Mouse (Mus musculus): ENCODE data around the gene Trim7. TPM values are rescaled to one million over a fixed set of nuclear protein-coding genes. Genes with fewer than 3 reads are reported as not detected.

Trim7 gene
- polyA plus RNA-seq, 1 experiment, result 13.0 TPM

DNA sequence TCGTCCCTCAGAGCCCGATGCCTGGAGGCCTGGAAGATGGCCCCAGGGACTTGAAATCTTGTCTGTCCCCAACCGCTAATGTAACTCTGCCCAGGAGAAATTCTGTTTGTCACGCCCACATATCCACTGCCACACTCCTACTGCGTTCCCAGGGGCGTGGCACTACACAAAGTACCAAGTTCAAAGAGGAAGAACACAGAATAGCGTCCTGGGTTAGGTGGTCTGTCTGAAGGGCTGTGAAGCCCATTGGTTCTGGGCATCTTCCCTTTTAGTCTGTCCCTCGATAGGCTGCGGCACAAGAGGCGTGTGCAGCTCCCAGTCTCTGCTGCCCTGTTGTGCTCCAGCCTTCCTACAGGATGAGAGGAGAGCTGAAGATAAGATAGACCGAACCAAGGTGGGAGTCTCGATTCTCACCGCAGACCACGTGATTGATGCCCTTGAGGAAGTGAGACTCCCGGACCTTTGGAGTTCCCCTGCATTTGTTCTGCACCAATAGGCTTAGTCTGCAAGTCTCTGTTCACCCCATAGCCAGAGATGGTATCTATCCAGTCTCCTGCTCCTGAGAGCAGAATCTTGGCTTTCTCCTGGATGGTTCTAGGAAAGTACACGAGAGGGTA, 12.3 kb downstream of the Trim7 start:
- no peak overlapping the region for H3K27ac ChIP-seq (ENCODE audit: control insufficient read depth, insufficient read depth, low read length)
- TF ChIP-seq CTCF (IDR thresholded peaks at IDR 0.05; ENCODE audit: borderline replicate concordance, control insufficient read depth, extremely low read depth, insufficient read depth, low read length, poor library complexity) (no peak), POLR2A (IDR thresholded peaks at IDR 0.05; ENCODE audit: control insufficient read depth, extremely low read depth, insufficient read depth, low read length, poor library complexity) (no peak)
- WGBS, result 2% methylated on average over 16 of the region's 16 CpGs
- H3K27me3 ChIP-seq (ENCODE audit: control insufficient read depth, insufficient read depth, low read length), result no peaks in the 10 kb centered on the region
- peak; percentile 16 for DNase-seq
- H3K36me3 ChIP-seq (ENCODE audit: control insufficient read depth, insufficient read depth, low read length), result no peaks in the 10 kb centered on the region
- peaks cover 17% of the 10 kb centered on the region for H3K4me1 ChIP-seq (replicated peaks; ENCODE audit: control insufficient read depth, insufficient read depth, low read length)
- peak overlapping the region; percentile 98 for H3K4me3 ChIP-seq (ENCODE audit: control insufficient read depth, insufficient read depth, low read length)

- no peak overlapping the region for H3K4me3 ChIP-seq (ENCODE audit: control insufficient read depth, insufficient read depth, low read length)
- DNase-seq, result no peak
- 88% methylated on average over 10 of the region's 10 CpGs for WGBS
- no peaks in the 10 kb centered on the region for H3K36me3 ChIP-seq (ENCODE audit: control insufficient read depth, insufficient read depth, low read length)
- H3K27me3 ChIP-seq (ENCODE audit: control insufficient read depth, insufficient read depth, low read length), result no peaks in the 10 kb centered on the region
- no peak for TF ChIP-seq POLR2A (IDR thresholded peaks at IDR 0.05; ENCODE audit: control insufficient read depth, extremely low read depth, insufficient read depth, low read length, poor library complexity)
- TF ChIP-seq CTCF (IDR thresholded peaks at IDR 0.05; ENCODE audit: borderline replicate concordance, control insufficient read depth, extremely low read depth, insufficient read depth, low read length, poor library complexity), result no peak
- H3K4me1 ChIP-seq (replicated peaks; ENCODE audit: control insufficient read depth, insufficient read depth, low read length), result peaks cover 17% of the 10 kb centered on the region
- H3K27ac ChIP-seq (ENCODE audit: control insufficient read depth, insufficient read depth, low read length), result no peak overlapping the region
Measured at GRCm38 (mm10) chr11:48838879-48839680, 13.1 kb downstream of the Trim7 start.

- no peak for DNase-seq
- H3K4me1 ChIP-seq (replicated peaks; ENCODE audit: control insufficient read depth, insufficient read depth, low read length), result peaks cover 17% of the 10 kb centered on the region
- TF ChIP-seq CTCF (IDR thresholded peaks at IDR 0.05; ENCODE audit: borderline replicate concordance, control insufficient read depth, extremely low read depth, insufficient read depth, low read length, poor library complexity), result no peak
- no peaks in the 10 kb centered on the region for H3K27me3 ChIP-seq (ENCODE audit: control insufficient read depth, insufficient read depth, low read length)
- H3K36me3 ChIP-seq (ENCODE audit: control insufficient read depth, insufficient read depth, low read length), result no peaks in the 10 kb centered on the region
- no peak overlapping the region for H3K27ac ChIP-seq (ENCODE audit: control insufficient read depth, insufficient read depth, low read length)
- H3K4me3 ChIP-seq (ENCODE audit: control insufficient read depth, insufficient read depth, low read length), result no peak overlapping the region
Measured at GRCm38 (mm10) chr11:48840805-48841204, 14.9 kb downstream of the Trim7 start.

GRCm38 (mm10) chr11:48841213-48841612, 15.3 kb downstream of the Trim7 start:
- no peaks in the 10 kb centered on the region for H3K27me3 ChIP-seq (ENCODE audit: control insufficient read depth, insufficient read depth, low read length)
- DNase-seq, result no peak
- H3K36me3 ChIP-seq (ENCODE audit: control insufficient read depth, insufficient read depth, low read length), result no peaks in the 10 kb centered on the region
- no peak overlapping the region for H3K27ac ChIP-seq (ENCODE audit: control insufficient read depth, insufficient read depth, low read length)
- WGBS, result 92% methylated on average over 5 of the region's 5 CpGs
- H3K4me1 ChIP-seq (replicated peaks; ENCODE audit: control insufficient read depth, insufficient read depth, low read length), result peaks cover 17% of the 10 kb centered on the region
- no peak overlapping the region for H3K4me3 ChIP-seq (ENCODE audit: control insufficient read depth, insufficient read depth, low read length)
- TF ChIP-seq POLR2A (IDR thresholded peaks at IDR 0.05; ENCODE audit: control insufficient read depth, extremely low read depth, insufficient read depth, low read length, poor library complexity), result no peak
- no peak for TF ChIP-seq CTCF (IDR thresholded peaks at IDR 0.05; ENCODE audit: borderline replicate concordance, control insufficient read depth, extremely low read depth, insufficient read depth, low read length, poor library complexity)

DNA sequence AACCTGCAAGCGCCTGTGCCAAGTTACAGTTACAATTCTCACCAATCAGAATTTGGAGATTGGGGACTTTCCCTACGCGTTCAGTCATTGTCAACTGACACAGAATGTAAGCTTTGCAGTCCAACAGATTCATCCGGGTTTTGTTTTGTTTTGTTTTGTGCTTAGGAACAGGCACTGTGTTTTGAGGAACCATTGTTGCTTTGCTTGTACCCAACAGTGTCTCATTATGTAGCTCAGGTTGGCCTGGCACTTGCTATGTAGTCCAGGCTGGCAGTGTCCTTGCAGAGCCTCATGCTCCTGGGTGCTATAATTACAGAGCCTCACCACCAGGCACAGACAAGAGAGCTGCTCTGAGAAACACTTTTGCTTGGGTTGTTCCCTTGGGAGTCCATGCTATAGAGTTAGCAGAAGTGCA, 16.4 kb downstream of the Trim7 start:
- no peaks in the 10 kb centered on the region for H3K27me3 ChIP-seq (ENCODE audit: control insufficient read depth, insufficient read depth, low read length)
- H3K4me1 ChIP-seq (replicated peaks; ENCODE audit: control insufficient read depth, insufficient read depth, low read length), result peaks cover 12% of the 10 kb centered on the region
- WGBS, result 84% methylated on average over 4 of the region's 4 CpGs
- TF ChIP-seq CTCF (IDR thresholded peaks at IDR 0.05; ENCODE audit: borderline replicate concordance, control insufficient read depth, extremely low read depth, insufficient read depth, low read length, poor library complexity), result no peak
- TF ChIP-seq POLR2A (IDR thresholded peaks at IDR 0.05; ENCODE audit: control insufficient read depth, extremely low read depth, insufficient read depth, low read length, poor library complexity), result no peak
- H3K27ac ChIP-seq (ENCODE audit: control insufficient read depth, insufficient read depth, low read length), result no peak overlapping the region
- H3K4me3 ChIP-seq (ENCODE audit: control insufficient read depth, insufficient read depth, low read length), result no peak overlapping the region
- no peak for DNase-seq
- H3K36me3 ChIP-seq (ENCODE audit: control insufficient read depth, insufficient read depth, low read length), result no peaks in the 10 kb centered on the region

- H3K27me3 ChIP-seq (ENCODE audit: control insufficient read depth, insufficient read depth, low read length), result no peaks in the 10 kb centered on the region
- DNase-seq, result no peak
- H3K4me3 ChIP-seq (ENCODE audit: control insufficient read depth, insufficient read depth, low read length), result no peak overlapping the region
- 94% methylated on average over 11 of the region's 11 CpGs for WGBS
- H3K27ac ChIP-seq (ENCODE audit: control insufficient read depth, insufficient read depth, low read length), result no peak overlapping the region
- H3K4me1 ChIP-seq (replicated peaks; ENCODE audit: control insufficient read depth, insufficient read depth, low read length), result peaks cover 6% of the 10 kb centered on the region
- no peak for TF ChIP-seq POLR2A (IDR thresholded peaks at IDR 0.05; ENCODE audit: control insufficient read depth, extremely low read depth, insufficient read depth, low read length, poor library complexity)
- TF ChIP-seq CTCF (IDR thresholded peaks at IDR 0.05; ENCODE audit: borderline replicate concordance, control insufficient read depth, extremely low read depth, insufficient read depth, low read length, poor library complexity), result no peak
- no peaks in the 10 kb centered on the region for H3K36me3 ChIP-seq (ENCODE audit: control insufficient read depth, insufficient read depth, low read length)
Measured at GRCm38 (mm10) chr11:48843202-48843601, 17.3 kb downstream of the Trim7 start.

Data from thymus, adult 2 months (tissue).